Mouse (Mus musculus) E14TG2a.4 (cell line): ENCODE results near the gene Ak4.

Source experiments
- H3K27me3 ChIP-seq: 2 replicates; pipeline ENCODE4 v1.6.1; 2014; ENCODE audit warnings: low read length, control low read depth; ENCODE audit not compliant: insufficient read depth
- H3K36me3 ChIP-seq: 2 replicates; pipeline ENCODE4 v1.6.1; 2014; ENCODE audit warnings: low read length, control low read depth; ENCODE audit not compliant: insufficient read depth
- H3K4me1 ChIP-seq: replicated peaks from 2 replicates; pipeline ENCODE4 v1.6.1; 2014; ENCODE audit warnings: low read depth, low read length, control low read depth
- H3K4me3 ChIP-seq: replicated peaks from 2 replicates; pipeline ENCODE4 v1.5.1; 2014; ENCODE audit warnings: mild to moderate bottlenecking, low read length
- H3K9me3 ChIP-seq: 2 replicates; pipeline ENCODE4 v1.6.1; 2014; ENCODE audit warnings: low read length, control low read depth
- CTCF ChIP-seq: conservative IDR thresholded peaks from 2 replicates; pipeline ENCODE4 v1.5.1; 2014; ENCODE audit warnings: low read length
- NANOG ChIP-seq: IDR thresholded peaks from 2 replicates; pipeline ENCODE4 v1.6.1; 2014; ENCODE audit warnings: borderline replicate concordance, low read length, mixed read lengths
- POU5F1 ChIP-seq: IDR thresholded peaks from 2 replicates; pipeline ENCODE4 v1.6.1; 2014; ENCODE audit warnings: low read length, borderline replicate concordance

Ak4 gene

DNA sequence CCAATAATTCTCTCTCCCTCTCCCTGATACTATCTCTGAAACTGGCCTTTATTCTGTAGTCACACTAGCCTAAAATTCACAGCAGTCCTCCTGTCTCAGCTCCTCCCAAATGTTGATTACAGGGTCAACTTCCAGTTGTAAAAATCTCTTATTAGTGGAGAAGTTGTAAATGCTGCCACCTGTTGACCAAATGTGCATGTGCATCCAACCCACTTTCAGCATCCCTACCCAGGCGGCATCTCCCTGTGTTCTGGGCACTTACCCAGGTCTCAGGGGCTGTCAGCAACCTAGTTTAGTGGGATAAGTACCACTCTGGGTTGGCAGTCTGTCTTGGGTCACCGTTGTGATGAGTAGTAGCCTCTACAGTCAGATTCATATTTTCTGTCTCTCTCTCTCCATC is 39.3 kb downstream of the Ak4 start:
- no peaks in the 10 kb centered on the region for H3K27me3 ChIP-seq
- H3K9me3 ChIP-seq: no peaks in the 10 kb centered on the region
- peaks cover 43% of the 10 kb centered on the region for H3K4me1 ChIP-seq
- no peak overlapping the region for H3K4me3 ChIP-seq
- TF ChIP-seq NANOG (no peak), CTCF (peak; percentile 63), POU5F1 (no peak)
- H3K36me3 ChIP-seq: peaks cover 81% of the 10 kb centered on the region

DNA sequence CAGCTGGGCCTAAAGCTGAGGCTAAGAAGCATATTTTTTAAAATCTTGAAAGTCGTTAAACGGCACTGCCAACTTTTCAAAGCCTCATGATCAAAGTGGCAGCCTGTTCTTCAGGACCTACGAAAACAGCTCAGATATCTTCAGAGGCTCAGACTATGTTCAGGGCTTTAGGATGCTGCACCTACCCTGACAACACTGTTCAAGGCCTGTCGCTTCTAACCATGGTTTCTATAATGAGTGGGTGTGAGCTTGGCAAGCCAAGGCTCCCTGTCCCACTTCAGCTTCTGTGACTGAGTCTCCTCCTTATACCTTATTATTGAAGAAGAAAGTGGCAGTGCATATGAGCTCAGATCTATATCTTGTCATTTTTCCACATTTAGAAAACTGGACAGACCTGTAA is 40.3 kb downstream of the Ak4 start:
- Histone ChIP-seq H3K36me3 (peaks cover 81% of the 10 kb centered on the region), H3K4me3 (no peak overlapping the region), H3K9me3 (no peaks in the 10 kb centered on the region), H3K4me1 (peaks cover 36% of the 10 kb centered on the region), H3K27me3 (no peaks in the 10 kb centered on the region)
- TF ChIP-seq CTCF: no peak
- no peak for TF ChIP-seq NANOG
- TF ChIP-seq POU5F1: no peak

DNA sequence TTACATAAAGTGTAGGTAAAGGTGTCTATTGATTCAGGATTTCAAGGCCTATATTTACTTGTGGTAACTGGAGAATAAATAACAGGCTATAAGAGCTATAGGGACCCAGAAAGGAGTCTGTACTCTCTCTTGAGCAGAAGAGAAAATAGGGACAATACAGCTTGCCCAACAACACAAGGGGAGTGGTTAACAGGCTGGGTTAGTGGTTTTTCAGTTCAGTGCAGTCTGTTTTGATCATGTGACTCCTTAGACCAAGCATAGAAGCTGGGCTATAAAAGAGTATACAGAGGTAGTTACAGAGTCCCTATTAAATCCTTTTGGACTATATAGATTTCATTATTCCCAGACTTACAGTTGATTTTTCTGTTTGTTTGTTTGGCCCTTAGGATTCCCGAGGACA is 41.0 kb downstream of the Ak4 start:
- Histone ChIP-seq H3K9me3 (no peaks in the 10 kb centered on the region), H3K36me3 (peaks cover 82% of the 10 kb centered on the region), H3K4me1 (peaks cover 35% of the 10 kb centered on the region), H3K4me3 (no peak overlapping the region), H3K27me3 (no peaks in the 10 kb centered on the region)
- TF ChIP-seq CTCF (no peak), NANOG (no peak), POU5F1 (no peak)

DNA sequence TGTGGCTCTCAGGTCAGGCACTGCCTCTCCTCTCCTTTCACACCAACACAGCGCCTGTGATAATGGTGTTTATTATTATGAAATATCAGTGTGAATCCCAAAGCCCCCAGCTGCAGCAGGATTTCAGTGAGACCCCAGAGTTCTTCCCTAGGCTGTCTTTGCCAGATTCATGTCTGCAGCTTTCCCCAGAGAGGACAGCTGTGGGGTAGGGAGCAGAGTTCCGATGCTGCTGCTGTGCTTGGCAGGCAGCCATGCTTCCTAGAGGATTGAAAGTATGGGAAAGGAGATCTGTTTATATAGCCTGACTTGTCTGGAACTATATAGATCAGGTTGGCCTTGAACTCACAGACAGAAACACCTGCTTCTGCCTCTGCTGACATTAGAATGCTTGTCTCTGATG is 43.0 kb downstream of the Ak4 start:
- peaks cover 87% of the 10 kb centered on the region for H3K36me3 ChIP-seq
- no peaks in the 10 kb centered on the region for H3K9me3 ChIP-seq
- TF ChIP-seq CTCF: no peak
- no peaks in the 10 kb centered on the region for H3K27me3 ChIP-seq
- peaks cover 33% of the 10 kb centered on the region for H3K4me1 ChIP-seq
- no peak overlapping the region for H3K4me3 ChIP-seq

DNA sequence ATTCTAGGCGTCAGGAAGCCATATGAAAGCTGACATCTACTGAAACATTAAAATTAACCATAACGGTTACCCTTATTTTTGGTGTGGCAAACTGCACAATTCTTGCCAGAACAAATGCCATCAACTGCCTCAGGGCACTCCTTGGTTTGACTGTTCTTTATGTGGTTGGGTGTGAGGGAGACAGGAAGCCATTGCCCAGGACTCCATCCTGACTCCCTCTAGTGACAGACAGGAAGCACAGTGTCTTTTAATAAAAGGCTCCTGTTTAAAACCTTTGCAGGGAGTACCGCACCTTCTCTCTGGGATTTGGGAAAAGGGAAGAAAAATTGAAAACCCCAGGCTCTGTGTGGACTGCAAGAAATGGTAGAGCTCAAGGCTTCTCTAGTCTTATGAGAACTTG is 47.2 kb downstream of the Ak4 start:
- TF ChIP-seq NANOG (no peak), POU5F1 (no peak), CTCF (no peak)

DNA sequence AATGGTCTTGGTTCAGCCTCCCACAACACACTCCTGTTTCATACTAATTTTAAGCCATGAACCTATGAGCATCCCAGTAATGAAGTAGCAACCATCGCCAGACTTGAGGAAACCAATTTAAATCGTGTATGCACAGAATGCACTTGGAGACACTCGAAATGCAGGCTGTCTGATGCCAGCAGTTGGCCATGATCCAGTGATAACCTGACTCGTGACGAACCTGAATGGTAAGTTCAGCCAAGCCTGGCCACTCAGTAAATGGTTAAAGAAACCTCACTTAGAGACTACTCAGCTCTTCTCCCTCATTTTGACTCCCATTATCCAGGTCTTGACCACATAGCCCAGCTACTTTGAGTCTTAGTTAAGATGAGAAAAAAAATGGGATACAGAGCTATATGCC is 50.2 kb downstream of the Ak4 start:
- Histone ChIP-seq H3K27me3 (no peaks in the 10 kb centered on the region), H3K9me3 (no peaks in the 10 kb centered on the region), H3K36me3 (peaks cover 33% of the 10 kb centered on the region), H3K4me3 (no peak overlapping the region), H3K4me1 (peaks cover 39% of the 10 kb centered on the region)
- TF ChIP-seq NANOG (no peak), POU5F1 (no peak), CTCF (no peak)

More for the DNA sequence above, 47.2 kb downstream of the Ak4 start:
- Histone ChIP-seq H3K36me3 (peaks cover 58% of the 10 kb centered on the region), H3K4me3 (no peak overlapping the region), H3K4me1 (peaks cover 30% of the 10 kb centered on the region), H3K27me3 (no peaks in the 10 kb centered on the region), H3K9me3 (no peaks in the 10 kb centered on the region)

DNA sequence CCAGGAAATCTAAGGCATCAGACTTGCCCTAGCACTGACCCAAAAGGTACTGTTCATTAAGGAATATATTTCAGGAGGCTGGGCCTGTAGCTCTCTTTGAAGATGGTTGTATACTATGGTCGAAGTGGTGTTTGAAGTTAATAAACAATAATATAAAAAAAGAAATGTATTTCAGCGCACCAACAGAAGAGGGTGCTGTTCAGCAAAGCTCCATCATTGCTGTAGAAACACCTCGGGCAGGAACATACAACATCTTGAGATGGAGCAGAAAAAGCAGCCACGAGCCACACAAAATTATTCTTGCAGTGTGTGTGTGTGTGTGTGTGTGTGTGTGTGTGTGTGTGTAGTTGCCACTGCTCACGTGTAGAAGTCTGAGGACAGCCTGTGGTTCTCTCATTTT is 51.5 kb downstream of the Ak4 start:
- no peak overlapping the region for H3K4me3 ChIP-seq
- H3K36me3 ChIP-seq: peaks cover 20% of the 10 kb centered on the region
- TF ChIP-seq NANOG (no peak), CTCF (peak; percentile 43), POU5F1 (no peak)
- H3K4me1 ChIP-seq: peaks cover 30% of the 10 kb centered on the region
- no peaks in the 10 kb centered on the region for H3K27me3 ChIP-seq
- no peaks in the 10 kb centered on the region for H3K9me3 ChIP-seq

DNA sequence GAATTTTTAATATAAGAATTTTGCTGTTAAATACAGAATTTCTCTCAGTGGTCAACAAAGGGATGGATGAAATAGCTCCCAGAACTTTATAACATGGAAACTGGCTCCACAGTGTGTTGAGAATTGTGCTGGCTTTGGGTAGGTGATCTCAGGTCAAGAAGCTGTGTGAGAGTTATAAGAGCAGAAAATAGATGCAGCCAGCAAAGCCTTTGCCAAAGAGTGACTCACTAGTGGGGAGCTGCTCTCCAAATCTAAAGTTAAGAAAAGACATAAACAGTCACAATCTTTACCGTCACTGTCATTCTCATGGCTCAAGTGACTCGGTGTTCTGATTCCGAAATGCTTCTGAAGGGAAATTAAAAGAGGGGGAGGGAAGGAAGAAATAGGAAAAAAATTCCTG is 53.7 kb downstream of the Ak4 start:
- no peak overlapping the region for H3K4me3 ChIP-seq
- peaks cover 17% of the 10 kb centered on the region for H3K4me1 ChIP-seq
- H3K9me3 ChIP-seq: no peaks in the 10 kb centered on the region
- H3K27me3 ChIP-seq: no peaks in the 10 kb centered on the region
- no peaks in the 10 kb centered on the region for H3K36me3 ChIP-seq
- TF ChIP-seq CTCF: no peak
- TF ChIP-seq NANOG: no peak
- no peak for TF ChIP-seq POU5F1

DNA sequence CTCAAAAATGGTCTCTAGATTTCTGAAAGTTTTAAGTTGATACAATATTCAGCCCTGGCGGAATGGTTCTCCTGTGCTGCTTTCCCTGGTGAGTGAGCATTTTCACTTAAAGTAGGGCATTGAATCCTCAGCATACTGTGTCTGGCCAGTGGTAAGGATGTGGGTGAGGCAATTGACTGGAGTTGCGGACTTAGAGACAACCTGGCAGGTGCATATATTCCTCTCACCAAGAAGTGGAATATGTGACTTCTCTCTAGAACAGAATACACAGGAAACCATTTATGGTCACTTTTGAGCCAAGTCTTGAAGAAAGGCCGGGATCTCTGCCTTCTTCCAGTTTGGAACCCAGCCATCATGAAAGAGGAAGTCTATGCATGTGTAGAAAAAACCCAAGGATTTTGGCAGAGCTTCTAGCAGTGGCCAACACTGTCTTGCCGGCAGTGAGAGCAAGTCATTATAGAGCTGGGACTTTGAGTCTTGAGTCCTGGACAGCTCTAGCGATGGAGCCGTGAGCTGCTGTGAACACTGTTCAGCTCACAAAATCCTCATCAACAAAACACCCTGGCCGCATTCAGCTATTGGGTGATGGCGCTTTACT is 71.3 kb downstream of the Ak4 start:
- Histone ChIP-seq H3K4me3 (no peak overlapping the region), H3K4me1 (peaks cover 23% of the 10 kb centered on the region), H3K27me3 (peaks cover 3% of the 10 kb centered on the region), H3K9me3 (peaks cover 18% of the 10 kb centered on the region), H3K36me3 (no peaks in the 10 kb centered on the region)
- no peak for TF ChIP-seq POU5F1
- TF ChIP-seq NANOG: no peak
- no peak for TF ChIP-seq CTCF

DNA sequence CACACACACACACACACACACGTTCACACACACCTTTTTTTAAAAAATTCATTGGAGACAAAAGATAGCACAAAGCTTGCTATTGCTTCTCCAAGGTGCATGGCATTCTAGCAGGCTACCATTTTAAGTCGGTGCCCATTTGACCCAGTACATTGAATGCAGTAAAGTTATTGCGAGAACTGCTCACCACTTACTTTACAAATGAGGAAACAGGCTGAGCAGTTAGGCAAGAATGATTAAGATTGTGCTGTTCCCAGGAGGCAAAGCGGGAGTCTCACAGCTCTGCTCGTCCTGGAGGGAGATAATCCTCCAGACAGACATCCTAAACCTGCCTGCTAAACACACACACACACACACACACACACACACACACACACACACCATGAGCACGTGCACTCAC is 72.6 kb downstream of the Ak4 start:
- peaks cover 15% of the 10 kb centered on the region for H3K9me3 ChIP-seq
- peaks cover 31% of the 10 kb centered on the region for H3K4me1 ChIP-seq
- H3K4me3 ChIP-seq: no peak overlapping the region
- peaks cover 12% of the 10 kb centered on the region for H3K27me3 ChIP-seq
- TF ChIP-seq CTCF (no peak), NANOG (no peak), POU5F1 (no peak)
- H3K36me3 ChIP-seq: no peaks in the 10 kb centered on the region
